Mouse (Mus musculus) midbrain, embryonic 10.5 days (tissue): ENCODE results near the gene Wfdc2. TPM values are rescaled to one million over a fixed set of nuclear protein-coding genes. Genes with fewer than 3 reads are reported as not detected.
"Not testable (repeated sequence)": the region's sequence is repeated elsewhere in the genome, so short reads cannot be mapped to it uniquely, and the experiment has no call there.

Experiments
- DNase-seq: peaks from one replicate; pipeline ENCODE4 v3.0.0-alpha.2; 2017; ENCODE audit warnings: low spot score
- H3K27ac ChIP-seq: fragments of 300-500 bp; sonication (generic); replicated peaks from 2 replicates; pipeline ENCODE4 v1.5.1; 2016; ENCODE audit warnings: mild to moderate bottlenecking
- H3K27me3 ChIP-seq: fragments of 300-500 bp; sonication (generic); 2 replicates; pipeline ENCODE4 v1.6.1; 2016; ENCODE audit warnings: low read depth, mild to moderate bottlenecking; ENCODE audit not compliant: poor library complexity, severe bottlenecking
- H3K36me3 ChIP-seq: fragments of 300-500 bp; sonication (generic); 2 replicates; pipeline ENCODE4 v1.6.1; 2016; ENCODE audit warnings: mild to moderate bottlenecking, moderate library complexity
- H3K4me1 ChIP-seq: fragments of 300-500 bp; sonication (generic); 2 replicates; pipeline ENCODE4 v1.6.1; 2016
- H3K4me3 ChIP-seq: fragments of 300-500 bp; sonication (generic); 2 replicates; pipeline ENCODE4 v1.5.1; 2016; ENCODE audit warnings: mild to moderate bottlenecking, moderate library complexity
- H3K9me3 ChIP-seq: fragments of 300-500 bp; sonication (generic); replicated peaks from 2 replicates; pipeline ENCODE4 v1.6.1; 2016; ENCODE audit warnings: mild to moderate bottlenecking
- WGBS: fragments of 180-500 bp; shearing (Covaris S2); methylation state at CpG from one replicate; pipeline ENCODE4 v1.1.7; 2016; 5-methylcytosine and 5-hydroxymethylcytosine counted together
- polyA plus RNA-seq: library from polyadenylated mRNA; unstranded; fragments of >200 nt; fragmentation: Nextera tagmentation; extraction: Ambion mirVana; gene quantifications from 2 replicates; pipeline ENCODE4 v1.2.1, GENCODE M21; 2016

Gene Wfdc2
- polyA plus RNA-seq, 1 experiment from 2014 or later, result 28.3 TPM

- no peak for DNase-seq
- Histone ChIP-seq H3K27me3 (0 out of 2 replicates have a peak, but pooled peaks cover 3% of the 10 kb centered on the region), H3K36me3 (no peaks in the 10 kb centered on the region), H3K4me1 (peaks cover 17% of the 10 kb centered on the region), H3K9me3 (no peaks in the 10 kb centered on the region), H3K27ac (no peak overlapping the region), H3K4me3 (no peak overlapping the region)
- WGBS, result 93% methylated on average over 9 of the region's 9 CpGs
Observed at GRCm38 (mm10) chr2:164551502-164551901, 10.7 kb upstream of the Wfdc2 start.

GRCm38 (mm10) chr2:164558426-164558825 is 3.8 kb upstream of the Wfdc2 start:
- WGBS, result 88% methylated on average over 8 of the region's 8 CpGs
- peaks cover 23% of the 10 kb centered on the region for H3K27me3 ChIP-seq
- no peaks in the 10 kb centered on the region for H3K9me3 ChIP-seq
- no peak overlapping the region for H3K27ac ChIP-seq
- H3K36me3 ChIP-seq, result no peaks in the 10 kb centered on the region
- no peak overlapping the region for H3K4me3 ChIP-seq
- no peak for DNase-seq
- H3K4me1 ChIP-seq, result peaks cover 15% of the 10 kb centered on the region

- Histone ChIP-seq H3K27me3 (peaks cover 23% of the 10 kb centered on the region), H3K4me3 (no peak overlapping the region), H3K9me3 (no peaks in the 10 kb centered on the region), H3K36me3 (no peaks in the 10 kb centered on the region), H3K27ac (no peak overlapping the region; the same call in 1 of the 2 replicates), H3K4me1 (peaks cover 22% of the 10 kb centered on the region)
- DNase-seq, result no peak
- WGBS, result 46% methylated on average over 16 of the region's 16 CpGs
Observed at GRCm38 (mm10) chr2:164558991-164559645, 3.1 kb upstream of the Wfdc2 start.

- H3K27ac ChIP-seq, result no peak overlapping the region
- WGBS, result 90% methylated on average over 8 of the region's 8 CpGs
- H3K4me3 ChIP-seq, result no peak overlapping the region
- no peak for DNase-seq
- no peaks in the 10 kb centered on the region for H3K9me3 ChIP-seq
- peaks cover 25% of the 10 kb centered on the region for H3K4me1 ChIP-seq
- peaks cover 29% of the 10 kb centered on the region for H3K27me3 ChIP-seq
- H3K36me3 ChIP-seq, result no peaks in the 10 kb centered on the region
Observed at GRCm38 (mm10) chr2:164560106-164560505, 2.1 kb upstream of the Wfdc2 start.

- peak; percentile 77 for DNase-seq
- H3K4me3 ChIP-seq, result peak overlapping the region; percentile 58
- peaks cover 29% of the 10 kb centered on the region for H3K27me3 ChIP-seq
- peaks cover 25% of the 10 kb centered on the region for H3K4me1 ChIP-seq
- under 1% methylated on average over 32 of the region's 32 CpGs for WGBS
- H3K36me3 ChIP-seq, result peaks cover 8% of the 10 kb centered on the region; the same call in 1 of the 2 replicates
- no peaks in the 10 kb centered on the region for H3K9me3 ChIP-seq
- H3K27ac ChIP-seq, result peak overlapping the region; percentile 87
Observed at GRCm38 (mm10) chr2:164563339-164564038, 1.3 kb downstream of the Wfdc2 start.

- H3K27me3 ChIP-seq, result peaks cover 29% of the 10 kb centered on the region
- H3K4me3 ChIP-seq, result no peak overlapping the region
- WGBS, result 84% methylated on average over 5 of the region's 5 CpGs
- H3K9me3 ChIP-seq, result no peaks in the 10 kb centered on the region
- DNase-seq, result no peak
- H3K4me1 ChIP-seq, result peaks cover 25% of the 10 kb centered on the region
- peaks cover 8% of the 10 kb centered on the region; the same call in 1 of the 2 replicates for H3K36me3 ChIP-seq
- no peak overlapping the region for H3K27ac ChIP-seq
Observed at GRCm38 (mm10) chr2:164564346-164564745, 2.1 kb downstream of the Wfdc2 start.

GRCm38 (mm10) chr2:164566997-164567396 is 4.8 kb downstream of the Wfdc2 start:
- Histone ChIP-seq H3K27ac (no peak overlapping the region), H3K9me3 (no peaks in the 10 kb centered on the region), H3K4me1 (peaks cover 24% of the 10 kb centered on the region), H3K36me3 (peaks cover 8% of the 10 kb centered on the region; the same call in 1 of the 2 replicates), H3K4me3 (no peak overlapping the region), H3K27me3 (peaks cover 18% of the 10 kb centered on the region)
- DNase-seq, result no peak
- 82% methylated on average over 2 of the region's 2 CpGs for WGBS

GRCm38 (mm10) chr2:164567460-164567859 is 5.2 kb downstream of the Wfdc2 start:
- Histone ChIP-seq H3K9me3 (no peaks in the 10 kb centered on the region), H3K27me3 (peaks cover 14% of the 10 kb centered on the region), H3K4me3 (no peak overlapping the region), H3K36me3 (peaks cover 8% of the 10 kb centered on the region; the same call in 1 of the 2 replicates), H3K4me1 (peaks cover 20% of the 10 kb centered on the region), H3K27ac (no peak overlapping the region)
- no peak for DNase-seq
- WGBS, result 89% methylated on average over 5 of the region's 5 CpGs

- H3K4me1 ChIP-seq, DNase-seq, H3K4me3 ChIP-seq, H3K27ac ChIP-seq, H3K9me3 ChIP-seq, H3K36me3 ChIP-seq, H3K27me3 ChIP-seq: not testable (repeated sequence)
- WGBS, result 89% methylated on average over 6 of the region's 6 CpGs
Observed at GRCm38 (mm10) chr2:164573359-164573758, 11.1 kb downstream of the Wfdc2 start, which contains the start of gene Spint3. TSS of gene Spint3 (minus strand) at chr2:164573459.

- not testable (repeated sequence) for H3K27ac ChIP-seq, H3K36me3 ChIP-seq, H3K4me3 ChIP-seq, H3K9me3 ChIP-seq, DNase-seq, H3K27me3 ChIP-seq
- 68% methylated on average over 13 of the region's 13 CpGs for WGBS
- H3K4me1 ChIP-seq, result peaks cover 17% of the 10 kb centered on the region
Observed at GRCm38 (mm10) chr2:164585025-164585725, 23.0 kb downstream of the Wfdc2 start, which contains the start of gene Wfdc6a. TSS of gene Wfdc6a (minus strand) at chr2:164585447.

GRCm38 (mm10) chr2:164592014-164592413 is 29.8 kb downstream of the Wfdc2 start:
- DNase-seq, result peak; percentile 40
- Histone ChIP-seq H3K4me3 (no peak overlapping the region), H3K36me3 (no peaks in the 10 kb centered on the region), H3K9me3 (no peaks in the 10 kb centered on the region), H3K27me3 (no peaks in the 10 kb centered on the region), H3K27ac (peak overlapping the region; percentile 69), H3K4me1 (0 out of 2 replicates have a peak, but pooled peaks cover under 1% of the 10 kb centered on the region)
- 13% methylated on average over 4 of the region's 4 CpGs for WGBS

GRCm38 (mm10) chr2:164593494-164593893 is 31.3 kb downstream of the Wfdc2 start, which contains the start of gene Eppin:
TSS of gene Eppin (minus strand) at chr2:164593594.
- H3K36me3 ChIP-seq, result no peaks in the 10 kb centered on the region
- H3K27ac ChIP-seq, result no peak within 1 kb of the TSS
- H3K9me3 ChIP-seq, result no peaks in the 10 kb centered on the region
- H3K27me3 ChIP-seq, result no peaks in the 10 kb centered on the region
- WGBS, result 88% methylated on average over 4 of the region's 4 CpGs
- H3K4me1 ChIP-seq, result peaks cover 5% of the 10 kb centered on the region; the same call in 1 of the 2 replicates
- no peak within 1 kb of the TSS for H3K4me3 ChIP-seq
- DNase-seq, result no peak
